Mouse (Mus musculus) right cerebral cortex, postnatal 4 days (tissue): ENCODE results near the gene Ssbp4.

ENCODE experiments used
- DNase-seq: peaks from one replicate; pipeline ENCODE4 v3.0.0-alpha.2; 2022

Ssbp4 gene

GRCm38 (mm10) chr8:70549412-70550184 lies 59.1 kb downstream of the Ssbp4 start:
- no peak for DNase-seq

- DNase-seq: no peak
These were observed 60.9 kb downstream of the Ssbp4 start for GRCm38 (mm10) chr8:70547762-70548161.
